Mouse (Mus musculus) testis, adult 2 months (tissue): ENCODE measurements around the gene Higd2a.

ENCODE experiments used
- CTCF ChIP-seq: fragments of 200-500 bp; IDR thresholded peaks from 2 replicates; pipeline ENCODE4 v1.5.1; 2012; ENCODE audit warnings: low read depth, mild to moderate bottlenecking, inconsistent platforms, low read length, moderate library complexity; ENCODE audit not compliant: control insufficient read depth, insufficient read depth, insufficient replicate concordance
- POLR2A ChIP-seq: fragments of 200-500 bp; IDR thresholded peaks from 2 replicates; pipeline ENCODE4 v1.6.1; 2012; ENCODE audit warnings: low read depth, mild to moderate bottlenecking, inconsistent platforms, low read length, moderate library complexity; ENCODE audit not compliant: control insufficient read depth

DNA sequence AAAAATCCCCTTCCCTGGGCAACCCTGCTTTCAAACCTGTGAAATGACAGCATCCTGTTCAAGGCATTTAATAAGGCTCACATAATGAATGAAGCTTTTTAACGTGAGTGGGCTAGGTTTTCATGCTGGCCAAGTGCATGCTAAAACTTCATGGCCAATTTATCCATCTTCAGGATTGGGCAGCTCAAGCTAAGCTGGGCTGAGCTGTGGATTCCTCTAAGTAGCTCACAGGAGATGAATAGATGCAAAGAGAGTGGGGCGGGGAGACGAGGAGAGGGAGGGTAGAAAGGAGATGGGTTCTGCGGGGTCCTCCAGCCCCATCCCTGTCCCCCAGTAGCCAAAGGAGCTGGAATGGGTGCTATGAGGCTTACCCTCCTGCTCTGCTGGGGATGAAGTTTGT lies 14.2 kb downstream of the Higd2a start:
- TF ChIP-seq CTCF: no peak
- no peak for TF ChIP-seq POLR2A
